Mouse (Mus musculus): ENCODE results near the gene Phox2b.

GRCm38 (mm10) chr5:67098733-67099323 is at the start of gene Phox2b:
- TF ChIP-seq CTCF (conservative IDR thresholded peaks at IDR 0.05; ENCODE audit: low read length) = no peak
- TF ChIP-seq NANOG (IDR thresholded peaks at IDR 0.05; ENCODE audit: borderline replicate concordance, low read length) = no peak
- no peak for TF ChIP-seq POU5F1 (IDR thresholded peaks at IDR 0.05; ENCODE audit: borderline replicate concordance, low read length)

Data from E14TG2a.4 (cell line).